Comparison of ENCODE assay signal across 8 mouse cellular contexts in the genomic region with DNA sequence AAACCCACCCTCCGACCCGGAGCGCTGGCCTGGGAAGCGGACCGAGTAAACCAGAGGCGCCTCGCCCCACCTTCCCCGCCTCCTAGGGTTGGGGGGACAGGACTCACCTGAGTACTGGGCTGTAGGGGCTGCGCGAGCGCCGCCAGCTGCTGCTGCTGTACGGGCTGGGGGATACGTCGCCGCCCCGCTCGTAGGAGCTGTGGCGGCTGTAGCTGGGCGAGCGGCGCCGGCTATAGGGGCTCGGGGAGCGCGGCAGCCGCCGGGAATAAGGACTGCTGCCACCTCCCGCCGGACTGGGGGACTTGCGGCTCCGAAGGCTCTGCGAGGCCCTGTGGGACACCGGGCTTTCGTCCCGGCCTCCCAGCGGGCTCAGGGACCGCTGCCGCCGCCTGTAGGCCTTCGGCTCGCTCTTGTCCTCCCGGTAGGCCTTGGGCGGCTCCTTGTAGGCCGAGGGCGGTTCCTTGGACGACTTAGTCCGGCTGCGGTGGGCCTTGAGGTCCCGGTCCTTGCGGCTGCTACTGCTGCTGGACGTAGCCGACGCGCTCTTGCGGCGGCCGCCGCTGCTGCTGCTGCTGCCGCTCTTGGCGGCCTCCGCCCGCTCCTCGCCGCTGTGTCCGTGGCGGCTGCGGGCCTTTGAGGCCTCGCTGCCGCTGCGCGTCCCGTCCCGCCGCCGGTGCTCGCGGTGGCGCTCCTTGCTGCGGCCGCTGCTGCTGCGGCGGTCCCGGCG. TPM values are rescaled to one million over a fixed set of nuclear protein-coding genes. Genes with fewer than 3 reads are reported as not detected.
A peak's percentile ranks its signal among the peaks of the same experiment; 100 is the strongest.
DNase-seq lines count a peak whose midpoint lies in the region; ATAC-seq and TF ChIP-seq lines count a peak whose summit lies in the region.

No protein-coding gene starts in this region.

- peak overlapping the region; percentile 78 for H3K9ac ChIP-seq in heart, embryonic 11.5 days (ENCODE audit: low read depth, low read length)
- H3K9ac ChIP-seq in kidney, embryonic 16.5 days (replicated peaks; ENCODE audit: low read length): peak overlapping the region; percentile 98
- peak overlapping the region; percentile 100 for H3K9ac ChIP-seq in liver, adult 2 months (ENCODE audit: low read depth, low read length)

- peak overlapping the region; percentile 98 for H3K4me3 ChIP-seq in bone marrow macrophage, adult 2 months (ENCODE audit: insufficient read depth, low read length)
- peak overlapping the region; percentile 96 for H3K4me3 ChIP-seq in embryonic fibroblast, embryonic 13.5 days (ENCODE audit: insufficient read depth, low read length)
- H3K4me3 ChIP-seq in heart, embryonic 11.5 days (ENCODE audit: low read depth, low read length): peak overlapping the region; percentile 99
- peak overlapping the region; percentile 98 for H3K4me3 ChIP-seq in kidney, embryonic 16.5 days (ENCODE audit: low read length)
- peak overlapping the region; percentile 98 for H3K4me3 ChIP-seq in liver, adult 2 months (ENCODE audit: insufficient read depth, low read depth, low read length)

- TF ChIP-seq CTCF in bone marrow macrophage, adult 2 months (IDR thresholded peaks at IDR 0.05; ENCODE audit: low read depth, low read length): no peak
- TF ChIP-seq CTCF in embryonic fibroblast, embryonic 13.5 days (IDR thresholded peaks at IDR 0.05; ENCODE audit: borderline replicate concordance, insufficient read depth, low read length): no peak
- TF ChIP-seq CTCF in liver, adult 2 months (IDR thresholded peaks at IDR 0.05; ENCODE audit: low read depth, low read length): peak; percentile 51

- no peaks in the 10 kb centered on the region for H3K9me3 ChIP-seq in heart, embryonic 11.5 days (replicated peaks; ENCODE audit: control insufficient read depth, low read length)
- no peaks in the 10 kb centered on the region for H3K9me3 ChIP-seq in kidney, embryonic 16.5 days (ENCODE audit: low read length)

- H3K4me2 ChIP-seq in heart, embryonic 11.5 days: peak overlapping the region; percentile 69
- H3K4me2 ChIP-seq in kidney, embryonic 16.5 days (replicated peaks; ENCODE audit: low read depth, low read length): peak overlapping the region; percentile 86

- H3K36me3 ChIP-seq in heart, embryonic 11.5 days (ENCODE audit: control insufficient read depth, insufficient read depth, low read length): no peaks in the 10 kb centered on the region
- H3K36me3 ChIP-seq in kidney, embryonic 16.5 days (ENCODE audit: insufficient read depth, low read length): no peaks in the 10 kb centered on the region
- H3K36me3 ChIP-seq in liver, adult 2 months (ENCODE audit: control insufficient read depth, insufficient read depth, low read length): peaks cover 4% of the 10 kb centered on the region; the same call in 1 of the 2 replicates

- no peak for TF ChIP-seq POLR2A in bone marrow macrophage, adult 2 months (IDR thresholded peaks at IDR 0.05; ENCODE audit: borderline replicate concordance, low read depth, low read length)
- no peak for TF ChIP-seq POLR2A in embryonic fibroblast, embryonic 13.5 days (IDR thresholded peaks at IDR 0.05; ENCODE audit: low read depth, low read length)
- TF ChIP-seq POLR2A in liver, adult 2 months (IDR thresholded peaks at IDR 0.05; ENCODE audit: extremely low read depth, insufficient read depth, low read length): no peak

- peak; percentile 41 for ATAC-seq in heart, embryonic 11.5 days (replicated peaks; ENCODE audit: insufficient number of reproducible peaks, low FRiP score, low TSS enrichment)
- ATAC-seq in kidney, embryonic 16.5 days (ENCODE audit: low FRiP score, low TSS enrichment): peak; percentile 35
- peak; percentile 14; the same call in 1 of the 2 replicates for ATAC-seq in monocyte, adult 5-6 weeks (replicated peaks; ENCODE audit: insufficient number of reproducible peaks, low FRiP score, low TSS enrichment, poor library complexity, severe bottlenecking)

- H3K27ac ChIP-seq in bone marrow macrophage, adult 2 months (ENCODE audit: insufficient read depth, low read depth, low read length): peak overlapping the region; percentile 96
- H3K27ac ChIP-seq in embryonic fibroblast, embryonic 13.5 days (ENCODE audit: insufficient read depth, low read length): peak overlapping the region; percentile 95
- H3K27ac ChIP-seq in heart, embryonic 11.5 days (ENCODE audit: low read depth, low read length): peak overlapping the region; percentile 99
- H3K27ac ChIP-seq in kidney, embryonic 16.5 days (ENCODE audit: low read length): peak overlapping the region; percentile 99
- H3K27ac ChIP-seq in liver, adult 2 months (replicated peaks; ENCODE audit: insufficient read depth, low read depth, low read length): peak overlapping the region; percentile 98

- H3K27me3 ChIP-seq in heart, embryonic 11.5 days (ENCODE audit: control insufficient read depth, insufficient read depth, low read length): no peaks in the 10 kb centered on the region
- no peaks in the 10 kb centered on the region for H3K27me3 ChIP-seq in kidney, embryonic 16.5 days (ENCODE audit: insufficient read depth, low read length)
- no peaks in the 10 kb centered on the region for H3K27me3 ChIP-seq in liver, adult 2 months (ENCODE audit: control insufficient read depth, insufficient read depth, low read length)

- DNase-seq in A20 (ENCODE audit: low read depth, low spot score): peak; percentile 87
- DNase-seq in liver, adult 2 months (ENCODE audit: extremely low read depth, low read depth, low spot score): peak; percentile 58
- peak; percentile 77 to 78 for DNase-seq in spleen, postnatal 36 days (ENCODE audit: low spot score in 2 of 2)

- WGBS in heart, embryonic 11.5 days (ENCODE audit: insufficient replicate concordance): under 1% methylated on average over 69 of the region's 85 CpGs
- WGBS in kidney, embryonic 16.5 days: 0% methylated on average over 52 of the region's 85 CpGs
- under 1% methylated on average over 84 of the region's 85 CpGs for WGBS in liver, adult 2 months

- H3K4me1 ChIP-seq in bone marrow macrophage, adult 2 months (ENCODE audit: control insufficient read depth, insufficient read depth, low read length): peaks cover 2% of the 10 kb centered on the region
- H3K4me1 ChIP-seq in embryonic fibroblast, embryonic 13.5 days (ENCODE audit: control insufficient read depth, insufficient read depth, low read length): no peaks in the 10 kb centered on the region
- peaks cover 3% of the 10 kb centered on the region; the same call in 1 of the 2 replicates for H3K4me1 ChIP-seq in heart, embryonic 11.5 days (ENCODE audit: control insufficient read depth, insufficient read depth, low read length)
- peaks cover 11% of the 10 kb centered on the region for H3K4me1 ChIP-seq in kidney, embryonic 16.5 days (ENCODE audit: insufficient read depth, low read length)
- H3K4me1 ChIP-seq in liver, adult 2 months (ENCODE audit: control insufficient read depth, insufficient read depth, low read length): peaks cover 10% of the 10 kb centered on the region

- peaks cover 26% of the 10 kb centered on the region for H3K79me2 ChIP-seq in liver, adult 2 months (ENCODE audit: control insufficient read depth, insufficient read depth, low read length)

RNA-seq across cellular contexts. Expression of a gene that starts 1.4 kb away (rescaled TPM):
- polyA plus RNA-seq in bone marrow macrophage, adult 2 months (2012; ENCODE audit: insufficient read depth, insufficient read length, missing spikeins): 45.8 and 46.5 TPM in 2 replicates
- 53.4 and 57.8 TPM in 2 replicates for polyA plus RNA-seq in embryonic fibroblast, embryonic 13.5 days (2011; ENCODE audit: insufficient read length, low read depth, missing spikeins)
- 10.5 and 18.0 TPM in 2 replicates for polyA plus RNA-seq in heart, embryonic 11.5 days (2014; fragmentation: Nextera tagmentation; extraction: Ambion mirVana)
- 13.8 and 14.0 TPM in 2 replicates for polyA plus RNA-seq in kidney, embryonic 16.5 days (2015; fragmentation: Nextera tagmentation; extraction: Ambion mirVana)
- 20.9 and 25.6 TPM in 2 replicates for total RNA-seq in liver, adult 2 months (2014; rRNA removed)
- 13.7 and 15.2 TPM in 2 replicates for polyA plus RNA-seq in liver, adult 2 months (2012; rRNA removed)
- total RNA-seq in monocyte, adult 5-6 weeks (2017): 114 to 138 TPM (median 137 TPM) in 3 replicates

Comparison
In these comparisons a context has a peak if more than half of its experiments do, and no peak if none do; other contexts are left out.
1. Peak in every context shown above with its lines: DNase-seq, ATAC-seq, H3K4me3 ChIP-seq and H3K27ac ChIP-seq.